In the genomic region with DNA sequence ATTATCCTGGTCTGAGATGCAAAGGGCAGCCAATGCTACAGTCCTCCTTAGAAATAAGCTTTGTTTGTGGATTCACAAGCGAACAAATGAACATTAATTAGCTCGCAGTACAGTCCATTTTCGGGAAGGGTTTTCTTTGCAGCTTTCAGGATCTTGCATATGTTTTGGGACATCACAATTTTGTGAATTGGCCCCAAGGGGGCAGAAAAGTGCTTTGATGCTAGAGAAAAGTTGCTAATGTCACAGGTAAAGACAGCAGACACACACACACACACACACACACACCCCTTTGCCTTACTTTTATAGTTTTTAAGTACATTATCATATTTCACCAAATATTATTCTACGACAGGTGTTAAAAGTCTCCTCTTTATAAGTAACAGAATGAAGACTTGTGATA, we compare ENCODE assay signal across 14 mouse cellular contexts.
DNase-seq lines count a peak whose midpoint lies in the region; ATAC-seq and TF ChIP-seq lines count a peak whose summit lies in the region.
"Had no signal": no experiment of that assay in that cellular context is flagged by ENCODE, and none has a peak within 500 bp of the region (broad histone marks: within the 10 kb centered on the region; RNA-seq: fewer than 3 reads in every experiment).

No protein-coding gene starts in this region.

- no peak for ATAC-seq in intestine, postnatal 0 days
- no peak for ATAC-seq in intestine, embryonic 16.5 days
- no peak for ATAC-seq in stomach, embryonic 14.5 days (ENCODE audit: insufficient number of reproducible peaks, insufficient read depth, low FRiP score, low read depth)
- ATAC-seq: midbrain, embryonic 15.5 days had no signal

- TF ChIP-seq CTCF in intestine, postnatal 0 days (IDR thresholded peaks at IDR 0.05; ENCODE audit: low read depth): peak; percentile 51

- no peaks in the 10 kb centered on the region for H3K27me3 ChIP-seq in intestine, postnatal 0 days (replicated peaks; ENCODE audit: control insufficient read depth, insufficient read depth, low read length)
- no peaks in the 10 kb centered on the region for H3K27me3 ChIP-seq in intestine, embryonic 16.5 days (replicated peaks; ENCODE audit: control insufficient read depth, insufficient read depth, low read length)
- H3K27me3 ChIP-seq in stomach, embryonic 14.5 days (ENCODE audit: control insufficient read depth, insufficient read depth, low read length): no peaks in the 10 kb centered on the region
- H3K27me3 ChIP-seq: forebrain, embryonic 12.5 days; lung, embryonic 15.5 days; midbrain, embryonic 15.5 days had no signal

- no peak overlapping the region for H3K9ac ChIP-seq in intestine, postnatal 0 days (ENCODE audit: low read depth, low read length)
- no peak overlapping the region for H3K9ac ChIP-seq in intestine, embryonic 16.5 days (ENCODE audit: low read depth, low read length)
- H3K9ac ChIP-seq in stomach, embryonic 14.5 days (replicated peaks; ENCODE audit: low read depth, low read length): no peak overlapping the region
- H3K9ac ChIP-seq: forebrain, embryonic 12.5 days; lung, embryonic 15.5 days; midbrain, embryonic 15.5 days had no signal

- no peaks in the 10 kb centered on the region for H3K4me1 ChIP-seq in intestine, postnatal 0 days (replicated peaks; ENCODE audit: control insufficient read depth, insufficient read depth, low read length)
- 0 out of 2 replicates have a peak, but pooled peaks cover 3% of the 10 kb centered on the region for H3K4me1 ChIP-seq in intestine, embryonic 16.5 days (ENCODE audit: control insufficient read depth, insufficient read depth, low read length)
- peaks cover 19% of the 10 kb centered on the region for H3K4me1 ChIP-seq in stomach, embryonic 14.5 days (ENCODE audit: control insufficient read depth, insufficient read depth, low read length)

- H3K9me3 ChIP-seq in intestine, postnatal 0 days (ENCODE audit: control insufficient read depth): no peaks in the 10 kb centered on the region
- no peaks in the 10 kb centered on the region for H3K9me3 ChIP-seq in intestine, embryonic 16.5 days (ENCODE audit: control insufficient read depth, low read length)
- H3K9me3 ChIP-seq in stomach, embryonic 14.5 days (ENCODE audit: control insufficient read depth, low read depth, low read length): no peaks in the 10 kb centered on the region
- H3K9me3 ChIP-seq: forebrain, embryonic 12.5 days; lung, embryonic 15.5 days; midbrain, embryonic 15.5 days had no signal

- no peaks in the 10 kb centered on the region for H3K36me3 ChIP-seq in intestine, postnatal 0 days (ENCODE audit: control insufficient read depth, insufficient read depth)
- no peaks in the 10 kb centered on the region for H3K36me3 ChIP-seq in intestine, embryonic 16.5 days (ENCODE audit: control insufficient read depth, insufficient read depth, low read length)
- no peaks in the 10 kb centered on the region for H3K36me3 ChIP-seq in stomach, embryonic 14.5 days (ENCODE audit: control insufficient read depth, insufficient read depth, low read length)
- H3K36me3 ChIP-seq: forebrain, embryonic 12.5 days; G1E; lung, embryonic 15.5 days; midbrain, embryonic 15.5 days had no signal

- H3K27ac ChIP-seq in intestine, postnatal 0 days (ENCODE audit: low read depth, low read length): no peak overlapping the region
- H3K27ac ChIP-seq in intestine, embryonic 16.5 days (ENCODE audit: low read length): no peak overlapping the region
- H3K27ac ChIP-seq in stomach, embryonic 14.5 days (ENCODE audit: low read length): peak overlapping the region; percentile 18; the same call in 1 of the 2 replicates
- H3K27ac ChIP-seq: forebrain, embryonic 12.5 days; lung, embryonic 15.5 days; midbrain, embryonic 15.5 days had no signal

- peak; percentile 20 for DNase-seq in adrenal gland, postnatal 14 days
- no peak for DNase-seq in adrenal gland, adult 18-20 months (ENCODE audit: low spot score in 2 of 2)
- DNase-seq in lung, postnatal 36 days: peak; percentile 21
- no peak for DNase-seq in lung, postnatal 14 days
- no peak for DNase-seq in right cerebral cortex, postnatal 25 days
- DNase-seq: cerebellum, adult 18-20 months; thymus, postnatal 4 days had no signal

- 67% methylated on average over 4 of the region's 4 CpGs for WGBS in intestine, postnatal 0 days
- WGBS in intestine, embryonic 16.5 days: 63% methylated on average over 4 of the region's 4 CpGs
- 63% methylated on average over 4 of the region's 4 CpGs for WGBS in stomach, embryonic 14.5 days

- H3K4me2 ChIP-seq in intestine, postnatal 0 days (replicated peaks; ENCODE audit: low read depth): no peak overlapping the region
- H3K4me2 ChIP-seq in intestine, embryonic 16.5 days (ENCODE audit: low read depth, low read length): no peak overlapping the region
- H3K4me2 ChIP-seq in stomach, embryonic 14.5 days (replicated peaks; ENCODE audit: low read depth, low read length): no peak overlapping the region
- H3K4me2 ChIP-seq: forebrain, embryonic 12.5 days; lung, embryonic 15.5 days; midbrain, embryonic 15.5 days had no signal

- no peak overlapping the region for H3K4me3 ChIP-seq in intestine, postnatal 0 days (ENCODE audit: low read depth, low read length)
- H3K4me3 ChIP-seq in intestine, embryonic 16.5 days (ENCODE audit: low read length): no peak overlapping the region
- no peak overlapping the region for H3K4me3 ChIP-seq in stomach, embryonic 14.5 days (ENCODE audit: low read depth, low read length)
- H3K4me3 ChIP-seq: forebrain, embryonic 12.5 days; lung, embryonic 15.5 days; midbrain, embryonic 15.5 days had no signal

Comparison
In these comparisons a context has a peak if more than half of its experiments do, and no peak if none do; other contexts are left out.
1. DNase-seq: peak in adrenal gland, postnatal 14 days (single experiment) and lung, postnatal 36 days (single experiment); none in adrenal gland, adult 18-20 months (0 of 2), lung, postnatal 14 days (single experiment) and right cerebral cortex, postnatal 25 days (single experiment).